Mouse (Mus musculus) activated CD4-positive, CD25-positive, alpha-beta regulatory T cell, adult 4 months (primary cell): ENCODE measurements around the gene Aco2. TPM values are rescaled to one million over a fixed set of nuclear protein-coding genes. Genes with fewer than 3 reads are reported as not detected.
"Not testable (repeated sequence)": the region's sequence is repeated elsewhere in the genome, so short reads cannot be mapped to it uniquely, and the experiment has no call there.

Source experiments
- ATAC-seq: one replicate; pipeline ENCODE4 v1.8.0; 2017
- polyA plus RNA-seq, 2 experiments: library from polyadenylated mRNA; unstranded; fragments of 100-300 nt; shearing (Covaris generic); gene quantifications; one replicate each; pipeline ENCODE4 v1.2.1; 2017

Aco2 gene
- polyA plus RNA-seq, 2 experiments from 2014 or later, result 84.4 to 105 TPM

GRCm38 (mm10) chr15:81879531-81880401, 7.7 kb downstream of the Aco2 start:
- no peak for ATAC-seq

- ATAC-seq, result no peak
These were observed 10.2 kb downstream of the Aco2 start for GRCm38 (mm10) chr15:81882348-81882747.

- ATAC-seq, result no peak
These were observed 13.4 kb downstream of the Aco2 start for GRCm38 (mm10) chr15:81885418-81885934.

- no peak for ATAC-seq
These were observed 14.9 kb downstream of the Aco2 start for GRCm38 (mm10) chr15:81886795-81887550.

- ATAC-seq, result no peak
These were observed 17.1 kb downstream of the Aco2 start for GRCm38 (mm10) chr15:81889175-81889574.

GRCm38 (mm10) chr15:81891140-81891802, 19.2 kb downstream of the Aco2 start:
- no peak for ATAC-seq

- ATAC-seq, result no peak
These were observed 19.9 kb downstream of the Aco2 start for GRCm38 (mm10) chr15:81891822-81892580.

- ATAC-seq, result no peak
These were observed 21.9 kb downstream of the Aco2 start for GRCm38 (mm10) chr15:81894002-81894401.

GRCm38 (mm10) chr15:81896407-81896806, 24.3 kb downstream of the Aco2 start:
- no peak for ATAC-seq

GRCm38 (mm10) chr15:81897607-81898285, 25.6 kb downstream of the Aco2 start:
- ATAC-seq, result no peak

GRCm38 (mm10) chr15:81898751-81899150, 26.6 kb downstream of the Aco2 start:
- no peak for ATAC-seq

- ATAC-seq, result peak; percentile 81
These were observed 32.8 kb downstream of the Aco2 start for GRCm38 (mm10) chr15:81904939-81905338.

GRCm38 (mm10) chr15:81907953-81908352, 35.8 kb downstream of the Aco2 start:
- no peak for ATAC-seq

GRCm38 (mm10) chr15:81908767-81909166, 36.7 kb downstream of the Aco2 start:
- not testable (repeated sequence) for ATAC-seq

GRCm38 (mm10) chr15:81912498-81912897, 40.4 kb downstream of the Aco2 start:
- ATAC-seq, result no peak

GRCm38 (mm10) chr15:81914668-81915067, 42.6 kb downstream of the Aco2 start:
- ATAC-seq, result no peak

- ATAC-seq, result no peak
These were observed 43.6 kb downstream of the Aco2 start for GRCm38 (mm10) chr15:81915663-81916062.

GRCm38 (mm10) chr15:81917201-81917600, 45.1 kb downstream of the Aco2 start:
- no peak for ATAC-seq

GRCm38 (mm10) chr15:81917621-81918463, 45.7 kb downstream of the Aco2 start:
- ATAC-seq, result peak; percentile 66

- no peak for ATAC-seq
These were observed 47.0 kb downstream of the Aco2 start for GRCm38 (mm10) chr15:81919062-81919461.
